Mouse (Mus musculus): ENCODE results near the gene Gm10037.

DNA sequence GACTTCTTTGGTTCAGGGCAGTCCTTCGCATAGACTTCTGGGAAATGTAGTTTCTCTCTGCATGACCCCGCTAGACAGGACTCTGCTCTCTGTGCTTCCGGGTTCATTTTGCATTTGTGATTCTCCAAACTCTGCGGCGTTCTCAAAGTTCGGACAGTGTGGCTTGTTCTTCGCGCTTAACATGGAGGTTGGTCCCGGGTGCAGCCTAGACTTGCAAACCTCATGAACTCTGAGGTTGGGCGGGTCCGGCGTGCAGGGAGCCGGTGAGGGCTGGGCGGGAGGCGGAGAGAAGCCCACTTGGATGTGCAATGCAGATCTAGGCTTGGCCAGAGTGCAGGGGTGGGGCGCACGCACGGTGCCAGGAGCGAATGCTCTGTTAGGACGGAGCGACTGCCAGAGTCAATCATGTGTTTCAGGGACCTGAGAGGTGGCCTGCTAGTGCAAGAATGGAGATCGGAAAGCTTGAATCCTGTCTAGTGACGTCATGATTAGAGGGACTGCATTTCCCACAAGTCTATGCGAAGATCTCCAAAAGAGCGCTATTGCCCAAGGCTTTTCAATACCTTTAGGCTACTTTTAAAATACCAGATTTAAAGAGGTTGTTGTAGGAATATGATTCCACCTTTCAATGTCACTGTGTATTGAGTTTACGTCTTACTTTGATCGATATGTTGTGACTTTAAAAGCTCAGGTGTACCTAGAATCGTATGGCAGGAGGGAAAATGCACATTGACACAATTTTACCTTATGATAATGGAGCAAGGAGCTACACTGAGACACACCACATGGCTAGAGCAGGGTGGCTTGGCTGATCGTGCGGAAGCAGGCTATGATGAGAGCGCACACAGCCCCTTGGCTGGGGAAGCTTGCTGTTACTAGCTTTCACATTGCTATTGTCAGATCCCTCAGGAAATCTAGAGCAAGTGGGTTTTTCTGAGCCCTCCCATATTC lies 16.9 kb upstream of the Gm10037 start, which contains the start of gene Zfp273:
- TF ChIP-seq POLR2A (IDR thresholded peaks at IDR 0.05; ENCODE audit: low read depth, low read length) (no peak), CTCF (IDR thresholded peaks at IDR 0.05; ENCODE audit: extremely low read depth, insufficient read length, insufficient replicate concordance, low read depth, low read length) (no peak)

Measured in small intestine, adult 2 months (tissue).